Mouse (Mus musculus): Measurements from ENCODE around the gene Palmd. TPM values are rescaled to one million over a fixed set of nuclear protein-coding genes. Genes with fewer than 3 reads are reported as not detected.

Gene Palmd
- total and polyA plus RNA-seq, 2 experiments from 2014 or later, result 6.7 to 10.7 TPM

- peaks cover 2% of the 10 kb centered on the region; the same call in 1 of the 2 replicates for H3K4me1 ChIP-seq (ENCODE audit: insufficient read depth, low read length)
- H3K27me3 ChIP-seq (ENCODE audit: insufficient read depth, low read length), result no peaks in the 10 kb centered on the region
- H3K27ac ChIP-seq (ENCODE audit: low read depth, low read length), result no peak overlapping the region
- ATAC-seq (ENCODE audit: low FRiP score), result peak; percentile 84
- no peak overlapping the region for H3K9ac ChIP-seq (replicated peaks; ENCODE audit: low read length, poor library complexity, severe bottlenecking)
- no peak overlapping the region for H3K4me2 ChIP-seq (ENCODE audit: low read depth, low read length, poor library complexity, severe bottlenecking)
- no peaks in the 10 kb centered on the region for H3K36me3 ChIP-seq (ENCODE audit: insufficient read depth, low read length)
- WGBS, result 21% methylated on average over 4 of the region's 4 CpGs
- no peak overlapping the region for H3K4me3 ChIP-seq (ENCODE audit: low read depth, low read length)
- no peaks in the 10 kb centered on the region for H3K9me3 ChIP-seq (ENCODE audit: low read length)
- DNase-seq (ENCODE audit: low spot score), result peak; percentile 75
- TF ChIP-seq CTCF (IDR thresholded peaks at IDR 0.05), result peak; percentile 74
Measured at GRCm38 (mm10) chr3:116966225-116966624, 2.6 kb downstream of the Palmd start.

GRCm38 (mm10) chr3:116964426-116964825, 4.4 kb downstream of the Palmd start:
- no peak overlapping the region for H3K27ac ChIP-seq (ENCODE audit: low read depth, low read length)
- 85% methylated on average over 9 of the region's 9 CpGs for WGBS

GRCm38 (mm10) chr3:116963213-116963612, 5.6 kb downstream of the Palmd start:
- ATAC-seq (ENCODE audit: low FRiP score) (no peak), DNase-seq (ENCODE audit: low spot score) (no peak)
- Histone ChIP-seq H3K9ac (replicated peaks; ENCODE audit: low read length, poor library complexity, severe bottlenecking) (no peak overlapping the region), H3K4me3 (ENCODE audit: low read depth, low read length) (no peak overlapping the region), H3K4me1 (ENCODE audit: insufficient read depth, low read length) (peaks cover 1% of the 10 kb centered on the region; the same call in 1 of the 2 replicates), H3K4me2 (ENCODE audit: low read depth, low read length, poor library complexity, severe bottlenecking) (no peak overlapping the region), H3K27ac (ENCODE audit: low read depth, low read length) (no peak overlapping the region), H3K9me3 (ENCODE audit: low read length) (no peaks in the 10 kb centered on the region), H3K27me3 (ENCODE audit: insufficient read depth, low read length) (no peaks in the 10 kb centered on the region), H3K36me3 (ENCODE audit: insufficient read depth, low read length) (no peaks in the 10 kb centered on the region)
- WGBS, result 71% methylated on average over 4 of the region's 4 CpGs
- TF ChIP-seq CTCF (IDR thresholded peaks at IDR 0.05), result no peak

More at GRCm38 (mm10) chr3:116964426-116964825, 4.4 kb downstream of the Palmd start:
- Histone ChIP-seq H3K36me3 (ENCODE audit: insufficient read depth, low read length) (no peaks in the 10 kb centered on the region), H3K9ac (replicated peaks; ENCODE audit: low read length, poor library complexity, severe bottlenecking) (no peak overlapping the region), H3K4me3 (ENCODE audit: low read depth, low read length) (no peak overlapping the region), H3K4me1 (ENCODE audit: insufficient read depth, low read length) (peaks cover 2% of the 10 kb centered on the region; the same call in 1 of the 2 replicates), H3K4me2 (ENCODE audit: low read depth, low read length, poor library complexity, severe bottlenecking) (no peak overlapping the region), H3K9me3 (ENCODE audit: low read length) (no peaks in the 10 kb centered on the region), H3K27me3 (ENCODE audit: insufficient read depth, low read length) (no peaks in the 10 kb centered on the region)
- TF ChIP-seq CTCF (IDR thresholded peaks at IDR 0.05), result no peak
- DNase-seq (ENCODE audit: low spot score) (no peak), ATAC-seq (ENCODE audit: low FRiP score) (no peak)

GRCm38 (mm10) chr3:116961354-116962142, 7.2 kb downstream of the Palmd start:
- no peak for TF ChIP-seq CTCF (IDR thresholded peaks at IDR 0.05)
- no peaks in the 10 kb centered on the region for H3K27me3 ChIP-seq (ENCODE audit: insufficient read depth, low read length)
- H3K4me3 ChIP-seq (ENCODE audit: low read depth, low read length), result no peak overlapping the region
- no peaks in the 10 kb centered on the region for H3K9me3 ChIP-seq (ENCODE audit: low read length)
- WGBS, result 68% methylated on average over 15 of the region's 15 CpGs
- no peak overlapping the region for H3K9ac ChIP-seq (replicated peaks; ENCODE audit: low read length, poor library complexity, severe bottlenecking)
- ATAC-seq (ENCODE audit: low FRiP score), result no peak
- no peaks in the 10 kb centered on the region for H3K4me1 ChIP-seq (ENCODE audit: insufficient read depth, low read length)
- H3K36me3 ChIP-seq (ENCODE audit: insufficient read depth, low read length), result no peaks in the 10 kb centered on the region
- H3K27ac ChIP-seq (ENCODE audit: low read depth, low read length), result no peak overlapping the region
- no peak for DNase-seq (ENCODE audit: low spot score)
- no peak overlapping the region for H3K4me2 ChIP-seq (ENCODE audit: low read depth, low read length, poor library complexity, severe bottlenecking)

GRCm38 (mm10) chr3:116960414-116960813, 8.4 kb downstream of the Palmd start:
- no peak for TF ChIP-seq CTCF (IDR thresholded peaks at IDR 0.05)
- no peaks in the 10 kb centered on the region for H3K4me1 ChIP-seq (ENCODE audit: insufficient read depth, low read length)
- no peak for DNase-seq (ENCODE audit: low spot score)
- no peak for ATAC-seq (ENCODE audit: low FRiP score)
- no peaks in the 10 kb centered on the region for H3K27me3 ChIP-seq (ENCODE audit: insufficient read depth, low read length)
- H3K4me2 ChIP-seq (ENCODE audit: low read depth, low read length, poor library complexity, severe bottlenecking), result no peak overlapping the region
- no peak overlapping the region for H3K4me3 ChIP-seq (ENCODE audit: low read depth, low read length)
- 76% methylated on average over 2 of the region's 2 CpGs for WGBS
- no peak overlapping the region for H3K9ac ChIP-seq (replicated peaks; ENCODE audit: low read length, poor library complexity, severe bottlenecking)
- no peak overlapping the region for H3K27ac ChIP-seq (ENCODE audit: low read depth, low read length)
- H3K36me3 ChIP-seq (ENCODE audit: insufficient read depth, low read length), result no peaks in the 10 kb centered on the region
- no peaks in the 10 kb centered on the region for H3K9me3 ChIP-seq (ENCODE audit: low read length)

GRCm38 (mm10) chr3:116955061-116955460, 13.7 kb downstream of the Palmd start:
- Histone ChIP-seq H3K4me2 (ENCODE audit: low read depth, low read length, poor library complexity, severe bottlenecking) (no peak overlapping the region), H3K27ac (ENCODE audit: low read depth, low read length) (no peak overlapping the region), H3K27me3 (ENCODE audit: insufficient read depth, low read length) (no peaks in the 10 kb centered on the region), H3K9ac (replicated peaks; ENCODE audit: low read length, poor library complexity, severe bottlenecking) (no peak overlapping the region), H3K9me3 (ENCODE audit: low read length) (no peaks in the 10 kb centered on the region), H3K4me1 (ENCODE audit: insufficient read depth, low read length) (no peaks in the 10 kb centered on the region), H3K4me3 (ENCODE audit: low read depth, low read length) (no peak overlapping the region), H3K36me3 (ENCODE audit: insufficient read depth, low read length) (no peaks in the 10 kb centered on the region)
- TF ChIP-seq CTCF (IDR thresholded peaks at IDR 0.05), result no peak
- WGBS, result 70% methylated on average over 6 of the region's 6 CpGs
- ATAC-seq (ENCODE audit: low FRiP score) (no peak), DNase-seq (ENCODE audit: low spot score) (no peak)

All from midbrain, postnatal 0 days (tissue).